Mouse (Mus musculus): Measurements from ENCODE around the gene Olfr250. TPM values are rescaled to one million over a fixed set of nuclear protein-coding genes. Genes with fewer than 3 reads are reported as not detected.
"Not testable (repeated sequence)": the region's sequence is repeated elsewhere in the genome, so short reads cannot be mapped to it uniquely, and the experiment has no call there.

Gene Olfr250
- total RNA-seq (2014; rRNA removed) (not detected in 2 replicates), polyA plus RNA-seq (2015; fragmentation: Nextera tagmentation; extraction: Ambion mirVana) (not detected in 2 replicates)

DNA sequence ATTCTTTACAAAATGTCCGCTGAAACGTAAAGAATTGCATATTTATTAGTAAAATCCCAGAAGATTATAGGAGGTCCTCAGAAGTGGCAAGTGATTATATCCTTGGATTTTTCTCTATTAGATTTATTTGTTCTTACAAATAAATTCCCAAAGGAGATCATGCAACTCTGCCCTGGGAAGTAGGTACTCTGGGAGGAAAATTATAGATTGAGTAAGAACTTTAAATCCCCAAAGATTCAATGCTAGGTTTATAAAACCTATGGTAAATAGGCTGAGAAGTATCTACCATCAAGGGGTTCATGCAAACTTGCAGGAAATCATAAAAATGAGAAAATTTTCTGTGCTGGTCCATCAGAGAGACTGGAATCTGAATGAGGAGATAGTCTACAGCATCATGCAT is at the start of gene Olfr250:
TSS of gene Olfr250 (plus strand) at position 301 of the 400 bp plus-strand sequence.
- WGBS = 85% methylated on average over 2 of the region's 2 CpGs
- H3K36me3 ChIP-seq (ENCODE audit: insufficient read depth) = no peaks in the 10 kb centered on the region
- no peak within 1 kb of the TSS for H3K4me2 ChIP-seq (ENCODE audit: low read depth)
- H3K4me3 ChIP-seq (ENCODE audit: low read depth, low read length) = no peak within 1 kb of the TSS
- no peak within 1 kb of the TSS for H3K27ac ChIP-seq (ENCODE audit: low read depth, low read length)
- no peak for TF ChIP-seq CTCF (IDR thresholded peaks at IDR 0.05; ENCODE audit: low read depth)
- no peaks in the 10 kb centered on the region for H3K9me3 ChIP-seq (ENCODE audit: low read length)
- H3K27me3 ChIP-seq (ENCODE audit: insufficient read depth, low read length) = no peaks in the 10 kb centered on the region
- H3K4me1 ChIP-seq (ENCODE audit: insufficient read depth) = no peaks in the 10 kb centered on the region
- no peak for ATAC-seq
- DNase-seq = no peak
- no peak within 1 kb of the TSS for H3K9ac ChIP-seq

DNA sequence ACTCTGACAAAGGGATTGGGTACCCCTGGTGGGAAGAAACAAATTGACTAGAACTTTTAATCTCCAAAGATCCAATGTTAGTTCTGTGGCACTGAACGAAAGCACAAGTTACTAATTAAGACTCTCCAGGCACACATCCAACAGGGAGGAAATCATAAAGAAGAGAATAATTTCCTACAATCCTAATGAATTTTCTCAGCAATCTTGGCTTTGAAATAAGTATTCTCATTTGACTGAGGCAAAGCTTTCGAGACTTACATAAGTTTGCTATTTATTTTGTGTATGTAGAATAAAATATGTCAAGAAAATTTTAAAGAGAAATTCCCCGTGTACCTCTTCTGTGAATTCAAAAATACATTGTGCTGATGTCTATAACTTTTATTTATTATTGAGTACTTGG is 37.9 kb upstream of the Olfr250 start, which contains the start of gene Olfr25:
TSS of gene Olfr25 (plus strand) at position 301 of the 400 bp plus-strand sequence.
- Histone ChIP-seq H3K9me3 (ENCODE audit: low read length) (no peaks in the 10 kb centered on the region), H3K9ac (no peak within 1 kb of the TSS), H3K27me3 (ENCODE audit: insufficient read depth, low read length) (no peaks in the 10 kb centered on the region), H3K4me1 (ENCODE audit: insufficient read depth) (no peaks in the 10 kb centered on the region), H3K4me2 (ENCODE audit: low read depth) (no peak within 1 kb of the TSS), H3K27ac (ENCODE audit: low read depth, low read length) (no peak within 1 kb of the TSS), H3K4me3 (ENCODE audit: low read depth, low read length) (no peak within 1 kb of the TSS), H3K36me3 (ENCODE audit: insufficient read depth) (no peaks in the 10 kb centered on the region)
- no peak for TF ChIP-seq CTCF (IDR thresholded peaks at IDR 0.05; ENCODE audit: low read depth)
- WGBS = 58% methylated on average over 3 of the region's 3 CpGs
- no peak for ATAC-seq
- DNase-seq = no peak

DNA sequence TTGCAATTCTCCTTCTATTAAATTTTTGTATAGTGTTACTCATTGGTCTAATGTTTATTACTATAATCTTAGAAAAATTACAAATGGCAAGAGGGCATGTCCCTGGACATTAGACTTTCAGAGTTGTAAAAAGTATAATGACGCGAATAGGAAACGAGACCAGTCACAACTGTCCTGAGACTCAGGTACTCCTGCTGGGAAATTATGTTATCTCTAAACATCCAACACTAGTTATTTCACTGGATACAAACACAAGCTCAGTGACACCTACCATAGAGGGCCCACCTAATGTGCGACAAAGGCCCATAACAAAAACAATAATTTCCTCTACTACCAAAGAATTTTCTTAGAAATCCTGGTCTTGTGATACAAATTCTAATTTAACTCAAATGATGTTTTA is 18.6 kb upstream of the Olfr250 start, which contains the start of gene Olfr898:
TSS of gene Olfr898 (plus strand) at position 301 of the 400 bp plus-strand sequence.
- Histone ChIP-seq H3K9me3 (ENCODE audit: low read length) (no peaks in the 10 kb centered on the region), H3K4me1 (ENCODE audit: insufficient read depth) (no peaks in the 10 kb centered on the region), H3K4me3 (ENCODE audit: low read depth, low read length) (no peak within 1 kb of the TSS), H3K9ac (no peak within 1 kb of the TSS), H3K36me3 (ENCODE audit: insufficient read depth) (no peaks in the 10 kb centered on the region), H3K27ac (ENCODE audit: low read depth, low read length) (no peak within 1 kb of the TSS), H3K4me2 (ENCODE audit: low read depth) (no peak within 1 kb of the TSS), H3K27me3 (ENCODE audit: insufficient read depth, low read length) (no peaks in the 10 kb centered on the region)
- DNase-seq (no peak), ATAC-seq (no peak)
- 94% methylated on average over 4 of the region's 4 CpGs for WGBS
- TF ChIP-seq CTCF (IDR thresholded peaks at IDR 0.05; ENCODE audit: low read depth) = no peak

GRCm38 (mm10) chr9:38376786-38377185 is 10.1 kb downstream of the Olfr250 start, which contains the start of gene Olfr251:
Gene Olfr251, plus strand, starts transcription at chr9:38377086.
- TF ChIP-seq CTCF (IDR thresholded peaks at IDR 0.05; ENCODE audit: low read depth) = no peak

DNA sequence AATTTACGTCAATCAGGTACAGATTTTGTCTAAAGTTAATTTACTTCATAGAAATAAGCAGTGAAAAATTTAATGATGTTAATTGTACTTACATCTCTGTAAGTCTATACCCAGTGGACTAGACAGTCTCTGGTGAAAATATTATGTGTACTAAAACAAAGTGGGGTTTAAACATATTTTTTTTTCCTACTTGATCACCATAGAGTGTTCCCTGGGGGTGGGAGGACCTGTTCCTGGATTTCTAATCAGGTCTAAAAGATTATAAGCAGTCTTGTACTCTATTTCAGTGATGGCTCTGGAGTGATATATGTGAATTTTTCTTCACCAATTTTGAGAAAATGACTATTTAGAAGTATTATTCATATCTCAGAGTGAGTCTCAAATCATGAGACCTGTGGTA is 34.7 kb downstream of the Olfr250 start, which contains the start of gene Olfr147:
TSS of gene Olfr147 (plus strand) at position 301 of the 400 bp plus-strand sequence.
- Histone ChIP-seq H3K27me3 (ENCODE audit: insufficient read depth, low read length) (no peaks in the 10 kb centered on the region), H3K4me3 (ENCODE audit: low read depth, low read length) (no peak within 1 kb of the TSS), H3K4me1 (ENCODE audit: insufficient read depth) (no peaks in the 10 kb centered on the region), H3K36me3 (ENCODE audit: insufficient read depth) (no peaks in the 10 kb centered on the region), H3K9ac (no peak within 1 kb of the TSS), H3K9me3 (ENCODE audit: low read length) (no peaks in the 10 kb centered on the region), H3K4me2 (ENCODE audit: low read depth) (no peak within 1 kb of the TSS), H3K27ac (ENCODE audit: low read depth, low read length) (no peak within 1 kb of the TSS)
- no peak for TF ChIP-seq CTCF (IDR thresholded peaks at IDR 0.05; ENCODE audit: low read depth)
- WGBS = 85% methylated on average over 1 of the region's 1 CpGs
- DNase-seq = no peak
- no peak for ATAC-seq

More at GRCm38 (mm10) chr9:38376786-38377185, 10.1 kb downstream of the Olfr250 start, which contains the start of gene Olfr251:
- Histone ChIP-seq H3K4me1 (ENCODE audit: insufficient read depth) (no peaks in the 10 kb centered on the region), H3K36me3 (ENCODE audit: insufficient read depth) (no peaks in the 10 kb centered on the region), H3K27me3 (ENCODE audit: insufficient read depth, low read length) (no peaks in the 10 kb centered on the region), H3K9ac (no peak within 1 kb of the TSS), H3K27ac (ENCODE audit: low read depth, low read length) (no peak within 1 kb of the TSS), H3K4me2 (ENCODE audit: low read depth) (no peak within 1 kb of the TSS), H3K9me3 (ENCODE audit: low read length) (no peaks in the 10 kb centered on the region), H3K4me3 (ENCODE audit: low read depth, low read length) (no peak within 1 kb of the TSS)
- no peak for ATAC-seq
- no peak for DNase-seq
- WGBS = 74% methylated on average over 2 of the region's 2 CpGs

DNA sequence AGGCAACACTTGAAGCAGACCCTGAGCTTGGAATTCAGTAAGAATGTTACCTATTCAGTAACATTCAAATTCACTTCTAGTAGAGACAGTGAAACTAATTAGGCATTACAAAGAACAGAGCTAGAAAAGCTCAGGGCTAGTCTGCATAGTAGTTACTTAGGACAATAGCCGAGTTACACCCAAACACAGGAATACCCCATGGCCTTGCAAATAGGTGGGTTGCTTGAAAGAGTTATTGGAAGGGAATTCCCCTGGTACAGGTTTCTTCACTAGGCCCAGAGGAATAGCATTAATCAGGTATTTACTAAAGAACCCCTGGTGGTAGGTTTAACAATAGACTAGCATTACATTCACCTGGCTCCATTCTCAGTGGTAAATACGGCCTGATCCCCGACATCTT is 40.8 kb downstream of the Olfr250 start:
- H3K4me2 ChIP-seq (ENCODE audit: low read depth); H3K9me3 ChIP-seq (ENCODE audit: low read length); H3K4me1 ChIP-seq (ENCODE audit: insufficient read depth); H3K4me3 ChIP-seq (ENCODE audit: low read depth, low read length); H3K36me3 ChIP-seq (ENCODE audit: insufficient read depth); ATAC-seq; H3K9ac ChIP-seq; H3K27me3 ChIP-seq (ENCODE audit: insufficient read depth, low read length); H3K27ac ChIP-seq (ENCODE audit: low read depth, low read length); DNase-seq: not testable (repeated sequence)
- WGBS = 86% methylated on average over 3 of the region's 3 CpGs

- H3K4me2 ChIP-seq (ENCODE audit: low read depth); H3K9ac ChIP-seq; DNase-seq; ATAC-seq; H3K4me1 ChIP-seq (ENCODE audit: insufficient read depth); H3K4me3 ChIP-seq (ENCODE audit: low read depth, low read length); H3K9me3 ChIP-seq (ENCODE audit: low read length); H3K27me3 ChIP-seq (ENCODE audit: insufficient read depth, low read length); H3K27ac ChIP-seq (ENCODE audit: low read depth, low read length); H3K36me3 ChIP-seq (ENCODE audit: insufficient read depth): not testable (repeated sequence)
- 95% methylated on average over 14 of the region's 14 CpGs for WGBS
Observed at GRCm38 (mm10) chr9:38413502-38413901, 46.8 kb downstream of the Olfr250 start.

Other genes with a start within 250 kb of the Olfr250 start
- gene Olfr890, start 224.4 kb upstream of the Olfr250 start, total RNA-seq (2014; rRNA removed) = not detected in 2 replicates
- not detected in 2 replicates for gene Olfr890, start 224.4 kb upstream of the Olfr250 start, polyA plus RNA-seq (2015; fragmentation: Nextera tagmentation; extraction: Ambion mirVana)
- not detected in 2 replicates for gene Olfr891, start 186.1 kb upstream of the Olfr250 start, total RNA-seq (2014; rRNA removed)
- gene Olfr891, start 186.1 kb upstream of the Olfr250 start, polyA plus RNA-seq (2015; fragmentation: Nextera tagmentation; extraction: Ambion mirVana) = not detected in 2 replicates
- not detected in 2 replicates for gene Olfr893, start 158.5 kb upstream of the Olfr250 start, total RNA-seq (2014; rRNA removed)
- gene Olfr893, start 158.5 kb upstream of the Olfr250 start, polyA plus RNA-seq (2015; fragmentation: Nextera tagmentation; extraction: Ambion mirVana) = not detected in 2 replicates
- not detected in 2 replicates for gene Olfr894, start 148.8 kb upstream of the Olfr250 start, total RNA-seq (2014; rRNA removed)
- gene Olfr894, start 148.8 kb upstream of the Olfr250 start, polyA plus RNA-seq (2015; fragmentation: Nextera tagmentation; extraction: Ambion mirVana) = not detected in 2 replicates
- not detected in 2 replicates for gene Olfr143, start 114.1 kb upstream of the Olfr250 start, total RNA-seq (2014; rRNA removed)
- not detected in 2 replicates for gene Olfr143, start 114.1 kb upstream of the Olfr250 start, polyA plus RNA-seq (2015; fragmentation: Nextera tagmentation; extraction: Ambion mirVana)
- gene Olfr895, start 99.0 kb upstream of the Olfr250 start, total RNA-seq (2014; rRNA removed) = not detected in 2 replicates
- not detected in 2 replicates for gene Olfr895, start 99.0 kb upstream of the Olfr250 start, polyA plus RNA-seq (2015; fragmentation: Nextera tagmentation; extraction: Ambion mirVana)
- not detected in 2 replicates for gene Olfr896-ps1, start 75.8 kb upstream of the Olfr250 start, total RNA-seq (2014; rRNA removed)
- not detected in 2 replicates for gene Olfr896-ps1, start 75.8 kb upstream of the Olfr250 start, polyA plus RNA-seq (2015; fragmentation: Nextera tagmentation; extraction: Ambion mirVana)
- not detected in 2 replicates for gene Olfr25, start 37.8 kb upstream of the Olfr250 start, total RNA-seq (2014; rRNA removed)
- gene Olfr25, start 37.8 kb upstream of the Olfr250 start, polyA plus RNA-seq (2015; fragmentation: Nextera tagmentation; extraction: Ambion mirVana) = not detected in 2 replicates
- gene Olfr898, start 18.5 kb upstream of the Olfr250 start, total RNA-seq (2014; rRNA removed) = not detected in 2 replicates
- gene Olfr898, start 18.5 kb upstream of the Olfr250 start, polyA plus RNA-seq (2015; fragmentation: Nextera tagmentation; extraction: Ambion mirVana) = not detected in 2 replicates
- gene Olfr251, start 10.2 kb downstream of the Olfr250 start, total RNA-seq (2014; rRNA removed) = not detected in 2 replicates
- gene Olfr251, start 10.2 kb downstream of the Olfr250 start, polyA plus RNA-seq (2015; fragmentation: Nextera tagmentation; extraction: Ambion mirVana) = not detected in 2 replicates
- gene Olfr147, start 34.8 kb downstream of the Olfr250 start, total RNA-seq (2014; rRNA removed) = not detected in 2 replicates
- gene Olfr147, start 34.8 kb downstream of the Olfr250 start, polyA plus RNA-seq (2015; fragmentation: Nextera tagmentation; extraction: Ambion mirVana) = not detected in 2 replicates
- not detected in 2 replicates for gene Olfr901, start 62.6 kb downstream of the Olfr250 start, total RNA-seq (2014; rRNA removed)
- gene Olfr901, start 62.6 kb downstream of the Olfr250 start, polyA plus RNA-seq (2015; fragmentation: Nextera tagmentation; extraction: Ambion mirVana) = not detected in 2 replicates
- gene Olfr902, start 80.8 kb downstream of the Olfr250 start, total RNA-seq (2014; rRNA removed) = not detected in 2 replicates
- gene Olfr902, start 80.8 kb downstream of the Olfr250 start, polyA plus RNA-seq (2015; fragmentation: Nextera tagmentation; extraction: Ambion mirVana) = not detected in 2 replicates
- not detected in 2 replicates for gene Olfr904, start 96.2 kb downstream of the Olfr250 start, total RNA-seq (2014; rRNA removed)
- not detected in 2 replicates for gene Olfr904, start 96.2 kb downstream of the Olfr250 start, polyA plus RNA-seq (2015; fragmentation: Nextera tagmentation; extraction: Ambion mirVana)
- gene Olfr905, start 104.2 kb downstream of the Olfr250 start, total RNA-seq (2014; rRNA removed) = not detected in 2 replicates
- gene Olfr905, start 104.2 kb downstream of the Olfr250 start, polyA plus RNA-seq (2015; fragmentation: Nextera tagmentation; extraction: Ambion mirVana) = not detected in 2 replicates
- not detected in 2 replicates for gene Olfr906, start 120.2 kb downstream of the Olfr250 start, total RNA-seq (2014; rRNA removed)
- not detected in 2 replicates for gene Olfr906, start 120.2 kb downstream of the Olfr250 start, polyA plus RNA-seq (2015; fragmentation: Nextera tagmentation; extraction: Ambion mirVana)
- not detected in 2 replicates for gene Olfr907, start 128.9 kb downstream of the Olfr250 start, total RNA-seq (2014; rRNA removed)
- not detected in 2 replicates for gene Olfr907, start 128.9 kb downstream of the Olfr250 start, polyA plus RNA-seq (2015; fragmentation: Nextera tagmentation; extraction: Ambion mirVana)
- not detected in 2 replicates for gene Olfr911-ps1, start 154.7 kb downstream of the Olfr250 start, total RNA-seq (2014; rRNA removed)
- gene Olfr911-ps1, start 154.7 kb downstream of the Olfr250 start, polyA plus RNA-seq (2015; fragmentation: Nextera tagmentation; extraction: Ambion mirVana) = not detected in 2 replicates
- gene Olfr910, start 171.0 kb downstream of the Olfr250 start, total RNA-seq (2014; rRNA removed) = not detected in 2 replicates
- not detected in 2 replicates for gene Olfr910, start 171.0 kb downstream of the Olfr250 start, polyA plus RNA-seq (2015; fragmentation: Nextera tagmentation; extraction: Ambion mirVana)
- not detected in 2 replicates for gene Olfr912, start 213.3 kb downstream of the Olfr250 start, total RNA-seq (2014; rRNA removed)
- gene Olfr912, start 213.3 kb downstream of the Olfr250 start, polyA plus RNA-seq (2015; fragmentation: Nextera tagmentation; extraction: Ambion mirVana) = not detected in 2 replicates
- not detected in 2 replicates for gene Olfr913, start 225.9 kb downstream of the Olfr250 start, total RNA-seq (2014; rRNA removed)
- not detected in 2 replicates for gene Olfr913, start 225.9 kb downstream of the Olfr250 start, polyA plus RNA-seq (2015; fragmentation: Nextera tagmentation; extraction: Ambion mirVana)
- gene Olfr914, start 238.2 kb downstream of the Olfr250 start, total RNA-seq (2014; rRNA removed) = not detected in 2 replicates
- gene Olfr914, start 238.2 kb downstream of the Olfr250 start, polyA plus RNA-seq (2015; fragmentation: Nextera tagmentation; extraction: Ambion mirVana) = not detected in 2 replicates

Measured in forebrain, postnatal 0 days (tissue).